In the genomic region with DNA sequence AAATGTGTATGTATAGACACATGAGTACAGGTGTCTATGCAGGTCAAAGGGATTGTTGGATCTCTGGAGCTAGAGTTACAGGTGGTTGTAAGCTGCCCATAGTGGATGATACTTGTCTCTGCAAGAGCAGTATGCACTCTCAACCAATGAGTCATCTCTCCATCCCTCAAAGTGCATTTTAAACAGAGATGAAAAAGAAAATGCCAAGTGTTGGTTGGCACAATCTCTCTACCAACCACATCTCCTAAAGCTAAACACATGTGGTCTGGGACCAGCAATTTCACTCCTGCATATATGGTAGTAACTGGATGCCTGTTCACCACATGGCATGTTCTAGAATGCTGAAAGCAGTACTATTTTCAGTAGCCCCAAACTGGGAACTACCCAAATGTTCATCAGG, we compare ENCODE assay signal across 15 mouse cellular contexts.
"Had no signal": no experiment of that assay in that cellular context is flagged by ENCODE, and none has a peak within 500 bp of the region (broad histone marks: within the 10 kb centered on the region; RNA-seq: fewer than 3 reads in every experiment).

No protein-coding gene starts in this region.

- H3K36me3 ChIP-seq: midbrain, embryonic 13.5 days; midbrain, embryonic 15.5 days; neural tube, embryonic 12.5 days; stomach, embryonic 15.5 days had no signal

- H3K4me1 ChIP-seq: midbrain, embryonic 13.5 days; midbrain, embryonic 15.5 days; neural tube, embryonic 12.5 days; stomach, embryonic 15.5 days had no signal

- H3K27me3 ChIP-seq: midbrain, embryonic 13.5 days; midbrain, embryonic 15.5 days; neural tube, embryonic 12.5 days; stomach, embryonic 15.5 days had no signal

- H3K9me3 ChIP-seq: megakaryocyte, embryonic 14.5 days; midbrain, embryonic 13.5 days; midbrain, embryonic 15.5 days; neural tube, embryonic 12.5 days; stomach, embryonic 15.5 days had no signal

- H3K4me3 ChIP-seq: megakaryocyte, embryonic 14.5 days; midbrain, embryonic 13.5 days; midbrain, embryonic 15.5 days; neural tube, embryonic 12.5 days; stomach, embryonic 15.5 days had no signal

- ATAC-seq: midbrain, embryonic 13.5 days; midbrain, embryonic 15.5 days had no signal

- DNase-seq: lung, adult 18-20 months; lung, embryonic 14.5 days; lung, postnatal 10 days; lung, postnatal 4 days; right cerebral cortex, postnatal 14 days; thymus, adult 18-20 months; thymus, postnatal 14 days; thymus, postnatal 36 days had no signal

- H3K27ac ChIP-seq: midbrain, embryonic 13.5 days; midbrain, embryonic 15.5 days; neural tube, embryonic 12.5 days; stomach, embryonic 15.5 days; stomach, postnatal 0 days had no signal

- H3K9ac ChIP-seq: lung, embryonic 14.5 days; midbrain, embryonic 13.5 days; midbrain, embryonic 15.5 days; neural tube, embryonic 12.5 days; stomach, embryonic 15.5 days had no signal

- H3K4me2 ChIP-seq: lung, embryonic 14.5 days; midbrain, embryonic 11.5 days; midbrain, embryonic 13.5 days; midbrain, embryonic 15.5 days; neural tube, embryonic 12.5 days; stomach, embryonic 15.5 days had no signal
